Mouse (Mus musculus) erythroblast, embryonic 14.5 days (primary cell): ENCODE measurements around the gene Ypel3.
"Not testable (repeated sequence)": the region's sequence is repeated elsewhere in the genome, so short reads cannot be mapped to it uniquely, and the experiment has no call there.

Experiments used
- GATA1 ChIP-seq: IDR thresholded peaks from 2 replicates; pipeline ENCODE4 v1.6.1; 2012; ENCODE audit warnings: low read length, inconsistent platforms, mixed read lengths
- TAL1 ChIP-seq: IDR thresholded peaks from 3 replicates; pipeline ENCODE4 v1.6.1; 2012; ENCODE audit warnings: low read length, inconsistent platforms, mixed read lengths

GRCm38 (mm10) chr7:126730256-126730789 lies 46.4 kb upstream of the Ypel3 start:
- TF ChIP-seq TAL1, GATA1: not testable (repeated sequence)
